Mouse (Mus musculus): ENCODE results near the gene Gm48552. TPM values are rescaled to one million over a fixed set of nuclear protein-coding genes. Genes with fewer than 3 reads are reported as not detected.
A peak's percentile ranks its signal among the peaks of the same experiment; 100 is the strongest.

The Gm48552 gene
- polyA plus RNA-seq, 1 experiment from 2014 or later: 1.7 TPM

GRCm38 (mm10) chr10:81426897-81427296 is 38.1 kb downstream of the Gm48552 start:
- H3K27me3 ChIP-seq: peaks cover 45% of the 10 kb centered on the region
- peak overlapping the region; percentile 39; the same call in 1 of the 2 replicates for H3K27ac ChIP-seq
- ATAC-seq (ENCODE audit: low FRiP score, low read depth): no peak
- no peaks in the 10 kb centered on the region for H3K9me3 ChIP-seq
- H3K36me3 ChIP-seq: no peaks in the 10 kb centered on the region
- H3K9ac ChIP-seq: peak overlapping the region; percentile 84
- H3K4me1 ChIP-seq: peaks cover 47% of the 10 kb centered on the region
- peak overlapping the region; percentile 68 for H3K4me3 ChIP-seq
- under 1% methylated on average over 26 of the region's 38 CpGs for WGBS
- H3K4me2 ChIP-seq (replicated peaks): peak overlapping the region; percentile 85

- Histone ChIP-seq H3K36me3 (no peaks in the 10 kb centered on the region), H3K4me3 (peak overlapping the region; percentile 68), H3K9me3 (no peaks in the 10 kb centered on the region), H3K4me1 (peaks cover 47% of the 10 kb centered on the region), H3K9ac (peak overlapping the region; percentile 84), H3K27ac (no peak overlapping the region), H3K27me3 (peaks cover 46% of the 10 kb centered on the region), H3K4me2 (replicated peaks) (peak overlapping the region; percentile 85)
- ATAC-seq (ENCODE audit: low FRiP score, low read depth): no peak
- WGBS: 31% methylated on average over 3 of the region's 3 CpGs
These were observed 38.5 kb downstream of the Gm48552 start for GRCm38 (mm10) chr10:81427327-81427726.

DNA sequence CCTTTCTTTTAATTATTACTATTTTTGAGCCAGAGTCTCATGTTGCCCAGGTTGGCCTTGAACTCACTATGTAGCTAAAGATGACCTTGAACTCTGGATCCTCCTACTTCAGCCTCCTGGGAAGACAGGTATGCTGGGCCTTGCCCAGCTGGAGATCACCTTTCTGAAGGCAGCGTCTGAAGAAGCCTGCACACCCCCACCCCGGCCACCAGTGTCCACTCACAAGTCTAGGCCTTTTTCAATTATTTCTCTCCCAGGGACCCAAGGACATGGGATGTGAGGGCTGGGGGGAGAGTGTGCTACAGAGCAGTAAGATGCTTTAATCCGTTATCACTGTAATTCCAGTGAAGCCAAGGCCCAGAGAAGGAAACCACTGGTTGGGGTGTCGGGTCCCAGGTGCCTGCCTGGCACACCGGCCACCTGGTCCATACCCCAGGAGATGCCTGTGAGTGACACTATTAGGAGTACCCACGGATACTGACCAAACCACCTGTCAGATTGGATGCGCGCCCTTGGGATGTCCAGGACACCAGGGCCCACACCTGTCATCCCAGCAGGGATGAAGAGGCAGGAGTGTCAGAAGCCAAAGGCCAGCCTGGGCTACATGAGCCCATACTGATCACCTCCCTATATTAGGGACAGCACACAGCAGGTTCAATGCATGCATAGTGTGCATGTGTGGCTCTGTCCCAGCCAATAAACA is 39.1 kb downstream of the Gm48552 start:
- Histone ChIP-seq H3K9me3 (no peaks in the 10 kb centered on the region), H3K27me3 (peaks cover 50% of the 10 kb centered on the region), H3K9ac (no peak overlapping the region), H3K4me3 (0 out of 2 replicates have a peak overlapping the region, but pooled peaks have one; percentile 68), H3K4me2 (replicated peaks) (peak overlapping the region; percentile 85; the same call in 1 of the 2 replicates), H3K27ac (no peak overlapping the region), H3K36me3 (no peaks in the 10 kb centered on the region), H3K4me1 (peaks cover 52% of the 10 kb centered on the region)
- no peak for ATAC-seq (ENCODE audit: low FRiP score, low read depth)
- 75% methylated on average over 8 of the region's 8 CpGs for WGBS

- no peak overlapping the region for H3K4me3 ChIP-seq
- no peak for ATAC-seq (ENCODE audit: low FRiP score, low read depth)
- H3K36me3 ChIP-seq: no peaks in the 10 kb centered on the region
- no peak overlapping the region for H3K9ac ChIP-seq
- H3K27me3 ChIP-seq: peaks cover 50% of the 10 kb centered on the region
- 92% methylated on average over 7 of the region's 7 CpGs for WGBS
- H3K27ac ChIP-seq: no peak overlapping the region
- H3K4me1 ChIP-seq: peaks cover 56% of the 10 kb centered on the region
- H3K9me3 ChIP-seq: no peaks in the 10 kb centered on the region
- H3K4me2 ChIP-seq (replicated peaks): no peak overlapping the region
These were observed 39.7 kb downstream of the Gm48552 start for GRCm38 (mm10) chr10:81428507-81428870.

DNA sequence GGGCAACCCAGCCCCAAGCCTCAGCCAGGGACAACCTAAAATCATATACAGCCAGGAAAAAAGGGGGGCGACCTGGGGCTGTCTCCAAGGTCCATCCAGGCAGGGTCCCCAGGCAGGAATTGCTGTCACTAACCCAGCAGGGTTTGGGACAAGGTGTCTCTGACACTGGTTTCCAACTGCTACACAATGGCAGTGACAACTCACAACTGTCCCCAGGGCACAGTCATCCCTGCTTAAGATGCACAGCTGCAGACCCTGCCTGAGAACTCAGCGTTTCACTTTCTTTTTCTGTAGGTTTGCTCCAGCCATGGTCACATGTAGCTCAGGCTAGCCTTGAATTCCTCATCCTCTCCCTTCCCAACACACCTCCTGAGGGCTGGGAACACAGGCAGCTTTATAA is 40.3 kb downstream of the Gm48552 start:
- H3K4me2 ChIP-seq (replicated peaks): peak overlapping the region; percentile 92
- WGBS: 35% methylated on average over 2 of the region's 2 CpGs
- H3K4me1 ChIP-seq: peaks cover 54% of the 10 kb centered on the region
- peaks cover 46% of the 10 kb centered on the region for H3K27me3 ChIP-seq
- ATAC-seq (ENCODE audit: low FRiP score, low read depth): no peak
- H3K36me3 ChIP-seq: no peaks in the 10 kb centered on the region
- H3K9ac ChIP-seq: no peak overlapping the region
- no peaks in the 10 kb centered on the region for H3K9me3 ChIP-seq
- H3K4me3 ChIP-seq: peak overlapping the region; percentile 74
- no peak overlapping the region for H3K27ac ChIP-seq

- Histone ChIP-seq H3K4me2 (replicated peaks) (peak overlapping the region; percentile 92), H3K27me3 (peaks cover 45% of the 10 kb centered on the region), H3K27ac (peak overlapping the region; percentile 86), H3K4me3 (peak overlapping the region; percentile 74), H3K9me3 (no peaks in the 10 kb centered on the region), H3K4me1 (peaks cover 48% of the 10 kb centered on the region), H3K36me3 (no peaks in the 10 kb centered on the region), H3K9ac (peak overlapping the region; percentile 83)
- peak; percentile 24 for ATAC-seq (ENCODE audit: low FRiP score, low read depth)
- WGBS: under 1% methylated on average over 19 of the region's 20 CpGs
These were observed 40.8 kb downstream of the Gm48552 start for GRCm38 (mm10) chr10:81429605-81430061.

DNA sequence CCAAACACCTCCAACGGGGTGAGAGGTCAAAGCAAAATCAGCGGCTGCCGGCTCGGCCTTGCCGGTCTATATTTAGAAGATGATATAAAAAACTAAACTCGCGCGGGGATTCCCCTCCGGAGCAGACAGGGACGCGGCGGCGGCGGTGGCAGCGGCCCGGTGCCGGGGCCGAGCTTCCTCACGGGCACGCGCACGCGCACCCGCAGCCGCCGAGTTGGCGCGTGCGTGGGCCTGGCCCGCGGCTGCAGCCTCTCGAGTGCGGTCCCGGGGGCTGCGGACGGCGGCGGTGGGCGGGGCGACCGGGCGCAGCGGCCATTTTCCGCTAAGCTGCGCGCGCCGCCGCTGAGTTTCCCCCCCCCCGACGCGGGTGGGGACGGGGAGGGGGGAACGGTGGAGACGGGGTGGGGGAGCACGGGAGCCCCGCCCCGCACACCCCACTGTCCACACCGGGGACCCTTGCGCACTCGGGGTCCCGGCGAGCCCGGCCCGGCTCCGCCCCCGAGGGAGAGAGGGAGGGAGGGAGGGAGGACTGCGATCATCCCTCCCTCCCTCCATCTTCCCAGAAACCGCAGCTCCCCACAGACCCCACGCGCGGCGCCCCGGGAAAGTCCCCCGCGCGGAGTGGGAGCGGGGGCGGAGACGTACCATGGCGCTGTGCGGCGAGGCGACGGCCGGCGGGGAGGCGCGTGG is 41.5 kb downstream of the Gm48552 start:
- H3K9me3 ChIP-seq: no peaks in the 10 kb centered on the region
- H3K4me3 ChIP-seq: peak overlapping the region; percentile 74
- no peaks in the 10 kb centered on the region for H3K36me3 ChIP-seq
- peaks cover 39% of the 10 kb centered on the region for H3K27me3 ChIP-seq
- peak overlapping the region; percentile 83 for H3K9ac ChIP-seq
- WGBS: 1% methylated on average over 49 of the region's 89 CpGs
- H3K4me1 ChIP-seq: peaks cover 43% of the 10 kb centered on the region
- peak overlapping the region; percentile 92 for H3K4me2 ChIP-seq (replicated peaks)
- H3K27ac ChIP-seq: peak overlapping the region; percentile 86
- ATAC-seq (ENCODE audit: low FRiP score, low read depth): peak; percentile 7

- ATAC-seq (ENCODE audit: low FRiP score, low read depth): peak; percentile 14
- 2% methylated on average over 36 of the region's 70 CpGs for WGBS
- Histone ChIP-seq H3K27ac (peak overlapping the region; percentile 86), H3K4me3 (peak overlapping the region; percentile 74), H3K4me2 (replicated peaks) (peak overlapping the region; percentile 92), H3K36me3 (no peaks in the 10 kb centered on the region), H3K9ac (peak overlapping the region; percentile 83), H3K27me3 (peaks cover 32% of the 10 kb centered on the region), H3K4me1 (peaks cover 38% of the 10 kb centered on the region), H3K9me3 (no peaks in the 10 kb centered on the region)
These were observed 42.2 kb downstream of the Gm48552 start for GRCm38 (mm10) chr10:81430831-81431525.

GRCm38 (mm10) chr10:81431526-81432168 is 42.8 kb downstream of the Gm48552 start:
- 19% methylated on average over 15 of the region's 15 CpGs for WGBS
- Histone ChIP-seq H3K4me1 (peaks cover 33% of the 10 kb centered on the region), H3K9ac (0 out of 2 replicates have a peak overlapping the region, but pooled peaks have one; percentile 83), H3K4me2 (replicated peaks) (peak overlapping the region; percentile 92), H3K27ac (no peak overlapping the region; the same call in 1 of the 2 replicates), H3K27me3 (peaks cover 31% of the 10 kb centered on the region), H3K36me3 (no peaks in the 10 kb centered on the region), H3K9me3 (no peaks in the 10 kb centered on the region), H3K4me3 (peak overlapping the region; percentile 74)
- no peak for ATAC-seq (ENCODE audit: low FRiP score, low read depth)

- Histone ChIP-seq H3K27ac (no peak overlapping the region), H3K36me3 (no peaks in the 10 kb centered on the region), H3K9ac (no peak overlapping the region), H3K4me3 (peak overlapping the region; percentile 20; the same call in 1 of the 2 replicates), H3K27me3 (peaks cover 29% of the 10 kb centered on the region), H3K9me3 (no peaks in the 10 kb centered on the region), H3K4me1 (peaks cover 28% of the 10 kb centered on the region), H3K4me2 (replicated peaks) (peak overlapping the region; percentile 61)
- 66% methylated on average over 21 of the region's 21 CpGs for WGBS
- no peak for ATAC-seq (ENCODE audit: low FRiP score, low read depth)
These were observed 43.5 kb downstream of the Gm48552 start for GRCm38 (mm10) chr10:81432169-81432867.

- peaks cover 26% of the 10 kb centered on the region for H3K4me1 ChIP-seq
- H3K9me3 ChIP-seq: no peaks in the 10 kb centered on the region
- WGBS: 6% methylated on average over 17 of the region's 17 CpGs
- peak; percentile 78 for ATAC-seq (ENCODE audit: low FRiP score, low read depth)
- H3K4me2 ChIP-seq (replicated peaks): peak overlapping the region; percentile 61
- peaks cover 24% of the 10 kb centered on the region for H3K27me3 ChIP-seq
- H3K4me3 ChIP-seq: peak overlapping the region; percentile 32
- no peak overlapping the region for H3K27ac ChIP-seq
- H3K9ac ChIP-seq: 0 out of 2 replicates have a peak overlapping the region, but pooled peaks have one; percentile 5
- no peaks in the 10 kb centered on the region for H3K36me3 ChIP-seq
These were observed 44.1 kb downstream of the Gm48552 start for GRCm38 (mm10) chr10:81432868-81433262.

Data from limb, embryonic 13.5 days (tissue).